Mouse (Mus musculus) heart, embryonic 15.5 days (tissue): ENCODE results near the gene Gpd2. TPM values are rescaled to one million over a fixed set of nuclear protein-coding genes. Genes with fewer than 3 reads are reported as not detected.

ENCODE experiments used
- ATAC-seq: fragments of 200-750 bp; cut with Nextera tagmentation; replicated peaks from 2 replicates; pipeline ENCODE4 v1.8.0; 2017; ENCODE audit warnings: low read depth, moderate TSS enrichment; ENCODE audit not compliant: insufficient number of reproducible peaks, insufficient read depth, low FRiP score
- H3K27ac ChIP-seq: fragments of 300-500 bp; sonication (generic); 2 replicates; pipeline ENCODE4 v1.5.1; 2015; ENCODE audit warnings: mild to moderate bottlenecking, inconsistent platforms
- H3K27me3 ChIP-seq: fragments of 300-500 bp; sonication (generic); 2 replicates; pipeline ENCODE4 v1.6.1; 2015; ENCODE audit warnings: inconsistent platforms
- H3K36me3 ChIP-seq: fragments of 300-500 bp; sonication (generic); 2 replicates; pipeline ENCODE4 v1.6.1; 2015; ENCODE audit warnings: mild to moderate bottlenecking, inconsistent platforms
- H3K4me1 ChIP-seq: fragments of 300-500 bp; sonication (generic); replicated peaks from 2 replicates; pipeline ENCODE4 v1.6.1; 2015; ENCODE audit warnings: inconsistent platforms
- H3K4me2 ChIP-seq: fragments of 300-500 bp; sonication (generic); 2 replicates; pipeline ENCODE4 v1.6.1; 2015; ENCODE audit warnings: inconsistent platforms, mild to moderate bottlenecking, moderate library complexity
- H3K4me3 ChIP-seq: fragments of 300-500 bp; sonication (generic); 2 replicates; pipeline ENCODE4 v1.5.1; 2015; ENCODE audit warnings: mild to moderate bottlenecking, inconsistent platforms
- H3K9ac ChIP-seq: fragments of 300-500 bp; sonication (generic); 2 replicates; pipeline ENCODE4 v1.6.1; 2015; ENCODE audit warnings: mild to moderate bottlenecking, inconsistent platforms
- H3K9me3 ChIP-seq: fragments of 300-500 bp; sonication (generic); replicated peaks from 2 replicates; pipeline ENCODE4 v1.6.1; 2016; ENCODE audit warnings: inconsistent platforms
- WGBS: fragments of 180-500 bp; shearing (Covaris S2); methylation state at CpG from one replicate; pipeline ENCODE4 v1.1.7; 2015; ENCODE audit warnings: mixed read lengths; 5-methylcytosine and 5-hydroxymethylcytosine counted together
- polyA plus RNA-seq: library from polyadenylated mRNA; unstranded; fragments of >200 nt; fragmentation: Nextera tagmentation; extraction: Ambion mirVana; gene quantifications from 2 replicates; pipeline ENCODE4 v1.2.1, GENCODE M21; 2015

Gpd2 gene
- 10.1 and 12.7 TPM in 2 replicates for polyA plus RNA-seq

DNA sequence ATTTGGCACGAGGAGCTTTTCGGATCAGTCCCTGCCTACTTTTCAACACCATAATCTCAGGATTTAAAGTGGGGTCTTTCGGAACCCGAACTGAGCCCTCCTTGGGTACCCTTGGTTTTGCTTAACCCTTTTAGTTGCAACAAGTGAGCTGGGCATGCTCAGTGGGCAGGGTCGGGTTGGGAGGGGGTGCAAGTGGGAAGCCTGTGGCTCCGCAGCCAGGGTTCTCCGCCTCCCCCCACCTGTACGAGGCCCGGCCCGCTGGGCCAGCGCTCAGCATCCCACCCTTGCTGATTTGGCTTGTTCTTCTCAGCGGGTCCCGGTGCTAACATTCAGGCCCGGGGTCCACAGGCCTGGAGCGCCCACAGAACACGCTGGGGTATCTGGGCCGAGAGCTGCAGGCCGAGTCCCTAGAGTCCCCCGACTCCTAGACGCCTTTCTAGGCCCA lies at the start of gene Gpd2:
TSS of gene Gpd2 (plus strand) at position 161 of the 445 bp plus-strand sequence.
- H3K27ac ChIP-seq: peak within 1 kb of the TSS; percentile 81
- peaks cover 13% of the 10 kb centered on the region for H3K4me1 ChIP-seq
- peak; percentile 43 for ATAC-seq
- H3K9me3 ChIP-seq: no peaks in the 10 kb centered on the region
- H3K27me3 ChIP-seq: no peaks in the 10 kb centered on the region
- peak within 1 kb of the TSS; percentile 98 for H3K4me2 ChIP-seq
- H3K4me3 ChIP-seq: peak within 1 kb of the TSS; percentile 66
- H3K9ac ChIP-seq: peak within 1 kb of the TSS; percentile 83
- H3K36me3 ChIP-seq: no peaks in the 10 kb centered on the region
- 6% methylated on average over 20 of the region's 20 CpGs for WGBS

GRCm38 (mm10) chr2:57188237-57188636 lies 49.2 kb upstream of the Gpd2 start:
- no peaks in the 10 kb centered on the region for H3K27me3 ChIP-seq
- no peak overlapping the region for H3K9ac ChIP-seq
- no peaks in the 10 kb centered on the region for H3K36me3 ChIP-seq
- H3K4me1 ChIP-seq: no peaks in the 10 kb centered on the region
- no peak for ATAC-seq
- no peak overlapping the region for H3K4me3 ChIP-seq
- H3K27ac ChIP-seq: no peak overlapping the region
- no peak overlapping the region for H3K4me2 ChIP-seq
- H3K9me3 ChIP-seq: no peaks in the 10 kb centered on the region
- WGBS: 57% methylated on average over 9 of the region's 9 CpGs

DNA sequence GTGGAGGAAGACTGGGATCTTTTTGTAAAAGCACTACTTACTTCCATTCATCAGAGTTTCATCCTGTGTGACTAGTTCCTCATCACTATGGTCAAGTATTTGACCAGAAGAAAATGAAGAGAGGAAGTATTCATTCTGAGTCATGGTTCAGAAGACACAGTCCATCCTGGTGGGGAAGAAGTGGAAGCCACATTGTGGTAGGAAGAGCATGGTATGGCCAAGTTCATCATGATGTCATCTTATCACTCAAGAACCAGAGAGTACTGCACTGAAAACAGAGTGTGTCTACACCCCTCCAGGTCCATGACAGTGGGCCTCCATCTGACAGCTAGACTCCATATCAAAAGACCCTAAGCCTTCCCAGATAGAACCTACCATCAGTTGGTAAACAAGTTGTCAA lies 46.6 kb upstream of the Gpd2 start:
- Histone ChIP-seq H3K9ac (no peak overlapping the region), H3K4me2 (no peak overlapping the region), H3K27ac (no peak overlapping the region), H3K4me3 (no peak overlapping the region), H3K9me3 (no peaks in the 10 kb centered on the region), H3K27me3 (no peaks in the 10 kb centered on the region), H3K36me3 (no peaks in the 10 kb centered on the region), H3K4me1 (no peaks in the 10 kb centered on the region)
- ATAC-seq: no peak

- H3K36me3 ChIP-seq: no peaks in the 10 kb centered on the region
- WGBS: 78% methylated on average over 3 of the region's 3 CpGs
- H3K27ac ChIP-seq: no peak overlapping the region
- no peak overlapping the region for H3K9ac ChIP-seq
- no peaks in the 10 kb centered on the region for H3K4me1 ChIP-seq
- no peaks in the 10 kb centered on the region for H3K27me3 ChIP-seq
- no peak overlapping the region for H3K4me3 ChIP-seq
- H3K9me3 ChIP-seq: no peaks in the 10 kb centered on the region
- H3K4me2 ChIP-seq: no peak overlapping the region
- no peak for ATAC-seq
These were observed 38.4 kb upstream of the Gpd2 start for GRCm38 (mm10) chr2:57199046-57199445.

GRCm38 (mm10) chr2:57208472-57209083 lies 28.9 kb upstream of the Gpd2 start:
- H3K27me3 ChIP-seq: no peaks in the 10 kb centered on the region
- H3K9me3 ChIP-seq: 0 out of 2 replicates have a peak, but pooled peaks cover 3% of the 10 kb centered on the region
- no peak overlapping the region for H3K9ac ChIP-seq
- H3K27ac ChIP-seq: no peak overlapping the region
- no peaks in the 10 kb centered on the region for H3K4me1 ChIP-seq
- no peak overlapping the region for H3K4me2 ChIP-seq
- 79% methylated on average over 9 of the region's 9 CpGs for WGBS
- ATAC-seq: no peak
- H3K36me3 ChIP-seq: no peaks in the 10 kb centered on the region
- H3K4me3 ChIP-seq: no peak overlapping the region

DNA sequence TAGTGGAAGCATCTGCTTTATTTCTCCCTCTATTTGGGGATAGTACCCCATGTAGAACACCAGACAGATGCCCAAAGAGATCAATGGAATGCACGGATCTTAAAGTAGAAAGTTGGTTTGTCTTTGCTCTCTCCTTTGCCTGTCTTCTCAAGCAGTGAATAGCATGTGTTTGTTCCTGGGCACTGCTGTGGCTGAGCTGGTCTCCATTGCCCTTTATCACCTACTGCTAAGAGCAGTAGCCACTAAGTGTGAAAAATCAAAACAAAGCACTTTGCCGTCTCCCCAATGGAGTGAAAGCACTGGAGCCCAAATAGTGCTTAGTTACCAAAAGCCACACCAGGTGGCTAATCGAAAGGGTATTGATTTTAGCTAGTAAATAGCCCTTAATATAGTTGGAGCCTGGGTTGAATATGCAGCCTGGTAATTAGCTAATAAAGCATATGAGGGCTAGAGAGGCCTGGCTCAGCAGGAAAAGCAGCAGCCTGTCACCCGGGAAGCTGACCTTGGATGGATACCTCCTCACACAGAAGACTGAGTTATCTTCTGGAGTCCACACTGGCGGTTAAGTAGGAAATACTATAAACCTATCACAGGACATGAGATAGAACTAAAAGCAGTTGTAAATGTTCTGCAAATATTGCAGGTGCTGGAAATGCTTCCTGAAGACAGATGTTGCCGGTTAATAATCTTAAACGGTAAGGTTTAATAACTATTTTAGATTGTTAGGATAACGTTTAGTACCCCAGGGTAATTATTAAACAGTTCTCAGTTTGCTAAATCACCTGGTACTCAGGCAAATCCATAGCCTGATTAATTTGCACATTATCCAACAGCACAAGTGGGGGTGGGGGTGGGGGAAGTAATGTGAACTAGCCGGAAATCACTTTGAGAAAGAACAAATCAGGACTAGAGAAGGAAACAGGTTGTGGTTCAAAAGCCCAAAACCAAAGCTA lies 26.1 kb upstream of the Gpd2 start:
- ATAC-seq: no peak
- 0 out of 2 replicates have a peak, but pooled peaks cover 3% of the 10 kb centered on the region for H3K9me3 ChIP-seq
- no peaks in the 10 kb centered on the region for H3K36me3 ChIP-seq
- no peak overlapping the region for H3K4me3 ChIP-seq
- no peak overlapping the region for H3K9ac ChIP-seq
- no peaks in the 10 kb centered on the region for H3K27me3 ChIP-seq
- H3K4me1 ChIP-seq: no peaks in the 10 kb centered on the region
- H3K27ac ChIP-seq: no peak overlapping the region
- 70% methylated on average over 9 of the region's 9 CpGs for WGBS
- H3K4me2 ChIP-seq: no peak overlapping the region

GRCm38 (mm10) chr2:57213364-57213763 lies 24.1 kb upstream of the Gpd2 start:
- Histone ChIP-seq H3K4me3 (no peak overlapping the region), H3K36me3 (no peaks in the 10 kb centered on the region), H3K9ac (no peak overlapping the region), H3K4me2 (no peak overlapping the region), H3K4me1 (no peaks in the 10 kb centered on the region), H3K27ac (no peak overlapping the region), H3K9me3 (0 out of 2 replicates have a peak, but pooled peaks cover 3% of the 10 kb centered on the region), H3K27me3 (no peaks in the 10 kb centered on the region)
- ATAC-seq: no peak
- WGBS: 80% methylated on average over 4 of the region's 4 CpGs

GRCm38 (mm10) chr2:57223288-57224026 lies 14.0 kb upstream of the Gpd2 start:
- Histone ChIP-seq H3K4me3 (no peak overlapping the region), H3K36me3 (no peaks in the 10 kb centered on the region), H3K4me2 (no peak overlapping the region), H3K9me3 (no peaks in the 10 kb centered on the region), H3K27me3 (no peaks in the 10 kb centered on the region), H3K9ac (no peak overlapping the region), H3K4me1 (no peaks in the 10 kb centered on the region), H3K27ac (no peak overlapping the region)
- 74% methylated on average over 3 of the region's 3 CpGs for WGBS
- ATAC-seq: no peak

DNA sequence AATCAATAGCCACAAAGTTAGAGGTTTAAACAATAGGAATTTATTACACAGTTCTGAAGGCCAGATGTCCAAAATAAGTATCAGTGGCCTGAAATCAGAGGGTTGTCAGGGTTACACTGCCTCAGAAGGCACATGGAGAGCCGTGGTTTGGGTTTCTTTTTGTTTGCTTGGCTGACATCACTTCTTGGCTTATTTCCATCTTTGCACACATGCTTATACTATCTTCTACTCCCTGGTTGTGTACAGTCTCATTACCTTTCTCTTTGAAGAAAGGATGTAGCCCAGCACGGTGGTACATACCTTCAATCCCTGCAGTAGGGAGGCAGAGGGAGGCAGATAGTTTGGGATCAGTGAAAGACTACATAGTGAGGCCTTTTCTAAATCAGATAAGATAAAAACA lies 12.2 kb upstream of the Gpd2 start:
- no peaks in the 10 kb centered on the region for H3K9me3 ChIP-seq
- H3K4me1 ChIP-seq: no peaks in the 10 kb centered on the region
- H3K9ac ChIP-seq: no peak overlapping the region
- H3K4me3 ChIP-seq: no peak overlapping the region
- no peaks in the 10 kb centered on the region for H3K27me3 ChIP-seq
- ATAC-seq: no peak
- no peaks in the 10 kb centered on the region for H3K36me3 ChIP-seq
- WGBS: 37% methylated on average over 2 of the region's 2 CpGs
- no peak overlapping the region for H3K27ac ChIP-seq
- no peak overlapping the region for H3K4me2 ChIP-seq

- H3K27me3 ChIP-seq: no peaks in the 10 kb centered on the region
- no peak for ATAC-seq
- H3K27ac ChIP-seq: no peak overlapping the region
- no peaks in the 10 kb centered on the region for H3K9me3 ChIP-seq
- H3K9ac ChIP-seq: no peak overlapping the region
- H3K4me3 ChIP-seq: no peak overlapping the region
- no peaks in the 10 kb centered on the region for H3K4me1 ChIP-seq
- H3K4me2 ChIP-seq: no peak overlapping the region
- no peaks in the 10 kb centered on the region for H3K36me3 ChIP-seq
- WGBS: 91% methylated on average over 3 of the region's 3 CpGs
These were observed 10.0 kb upstream of the Gpd2 start for GRCm38 (mm10) chr2:57227425-57227824.

- H3K4me2 ChIP-seq: no peak overlapping the region
- H3K27ac ChIP-seq: no peak overlapping the region
- 62% methylated on average over 4 of the region's 4 CpGs for WGBS
- no peak overlapping the region for H3K9ac ChIP-seq
- H3K4me3 ChIP-seq: no peak overlapping the region
- no peaks in the 10 kb centered on the region for H3K36me3 ChIP-seq
- ATAC-seq: no peak
- H3K27me3 ChIP-seq: no peaks in the 10 kb centered on the region
- no peaks in the 10 kb centered on the region for H3K9me3 ChIP-seq
- no peaks in the 10 kb centered on the region for H3K4me1 ChIP-seq
These were observed 7.7 kb upstream of the Gpd2 start for GRCm38 (mm10) chr2:57229647-57230240.
